Mouse (Mus musculus): ENCODE data around the gene Cit.
"Not testable (repeated sequence)": the region's sequence is repeated elsewhere in the genome, so short reads cannot be mapped to it uniquely, and the experiment has no call there.

Cit gene

GRCm38 (mm10) chr5:115844766-115845634 is at the start of gene Cit:
TSS of gene Cit (plus strand) at chr5:115845278.
- peak; percentile 34 to 68 for DNase-seq (ENCODE audit: low spot score in 2 of 2)

DNA sequence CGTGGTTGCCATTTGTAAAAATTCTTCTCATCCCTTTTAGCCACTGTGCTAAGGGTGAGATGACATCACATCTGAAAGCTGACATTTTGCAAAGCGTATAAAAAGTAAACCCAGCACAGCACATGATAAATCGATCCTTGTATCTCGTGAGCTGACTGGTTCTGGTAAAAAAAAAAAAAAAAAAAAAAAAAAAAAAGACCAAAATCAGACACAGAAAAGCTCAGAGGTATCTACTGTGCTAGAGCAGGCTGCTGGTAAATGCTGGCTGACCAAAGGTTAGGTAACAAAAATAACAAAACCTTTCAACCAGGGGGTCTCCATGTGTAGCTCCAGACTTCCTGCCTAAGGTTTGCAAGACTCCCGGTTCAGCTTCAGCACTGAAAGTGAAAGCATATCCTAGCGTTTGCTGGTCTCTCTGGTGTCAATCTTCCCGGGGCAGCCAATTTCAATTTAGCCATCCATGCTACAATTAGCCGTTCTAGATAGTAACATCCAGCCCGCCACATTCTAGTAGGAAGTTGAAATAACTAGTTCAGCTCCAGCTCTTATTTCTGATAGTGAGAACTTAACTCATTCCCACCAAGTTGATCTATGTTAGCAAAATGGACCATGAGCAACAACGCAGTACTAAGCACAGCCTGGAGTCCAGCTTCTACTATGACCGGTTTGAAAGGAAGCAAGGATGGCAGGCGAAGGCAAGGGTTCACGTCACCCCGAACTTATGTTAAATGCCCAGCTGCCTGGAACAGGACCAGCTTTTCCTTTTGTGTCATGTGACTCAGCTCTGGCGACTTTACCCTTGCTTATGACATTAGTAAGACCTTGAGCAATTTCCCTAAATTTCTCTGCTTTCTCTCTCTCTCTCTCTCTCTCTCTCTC is 45.8 kb upstream of the Cit start:
- no peak for DNase-seq (ENCODE audit: low spot score in 2 of 2)

- no peak for DNase-seq (ENCODE audit: low spot score in 2 of 2)
Measured at GRCm38 (mm10) chr5:115799895-115800232, 45.2 kb upstream of the Cit start.

DNA sequence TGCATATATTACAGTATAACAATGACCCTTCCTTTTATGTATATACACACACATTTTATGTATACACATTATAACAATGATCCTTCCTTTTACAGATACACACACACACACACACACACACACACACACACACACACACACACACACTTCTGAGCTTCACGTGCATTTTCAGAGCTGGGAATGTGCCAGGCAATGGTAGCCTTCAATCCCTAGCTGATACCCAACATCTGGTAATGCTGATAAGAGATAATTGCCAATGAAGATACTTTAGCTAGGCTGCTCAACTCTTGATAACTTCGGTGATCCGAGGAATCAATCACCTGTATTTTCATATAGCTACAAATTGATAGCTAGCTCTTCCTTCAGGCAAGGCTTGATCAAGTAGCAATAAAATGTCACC is 32.8 kb upstream of the Cit start:
- no peak for DNase-seq (ENCODE audit: low spot score in 2 of 2)

- no peak for DNase-seq (ENCODE audit: low spot score in 2 of 2)
Measured at GRCm38 (mm10) chr5:115817022-115817421, 28.1 kb upstream of the Cit start.

- DNase-seq (ENCODE audit: low spot score in 2 of 2) = not testable (repeated sequence)
Measured at GRCm38 (mm10) chr5:115817655-115818054, 27.4 kb upstream of the Cit start.

DNA sequence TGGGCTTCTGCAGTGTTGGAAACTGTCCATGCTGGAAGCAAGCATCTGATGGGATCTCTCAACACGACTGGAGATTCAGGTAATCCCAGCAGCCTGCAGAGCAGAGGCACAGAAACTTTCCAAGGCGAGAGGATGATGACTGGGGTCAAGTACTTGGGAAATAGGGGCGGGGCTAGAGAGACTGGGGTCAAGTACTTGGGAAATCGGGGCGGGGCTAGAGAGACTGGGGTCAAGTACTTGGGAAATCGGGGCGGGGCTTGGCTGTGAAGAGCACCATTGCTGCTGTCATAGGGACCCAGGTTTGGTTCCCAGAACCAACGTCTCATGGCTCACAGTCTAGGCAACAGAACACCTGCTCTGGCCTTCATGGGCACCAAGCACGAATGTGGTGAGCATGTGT is 25.1 kb upstream of the Cit start:
- DNase-seq (ENCODE audit: low spot score in 2 of 2) = no peak

DNA sequence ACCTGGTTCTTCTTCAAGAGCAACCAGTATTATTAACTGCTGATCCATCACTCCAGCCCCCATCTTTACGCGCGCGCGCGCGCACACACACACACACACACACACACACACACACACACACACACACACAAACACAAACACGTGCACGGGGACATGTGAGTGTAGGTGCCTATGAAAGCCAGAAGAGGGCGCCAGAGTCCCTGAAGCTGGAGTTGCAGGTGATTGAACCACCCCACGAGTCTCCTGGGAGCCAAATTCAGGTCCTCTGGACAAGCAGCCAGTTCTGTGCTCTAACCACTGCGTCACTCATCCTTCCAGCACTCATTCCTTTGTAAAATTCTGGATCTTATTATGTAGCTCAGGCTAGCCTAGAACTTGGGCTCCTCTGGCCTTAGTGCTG is 23.9 kb upstream of the Cit start:
- no peak for DNase-seq (ENCODE audit: low spot score in 2 of 2)

- DNase-seq (ENCODE audit: low spot score in 2 of 2) = no peak
Measured at GRCm38 (mm10) chr5:115821910-115822309, 23.2 kb upstream of the Cit start.

GRCm38 (mm10) chr5:115832754-115833153 is 12.3 kb upstream of the Cit start:
- DNase-seq (ENCODE audit: low spot score in 2 of 2) = no peak

- DNase-seq (ENCODE audit: low spot score in 2 of 2) = not testable (repeated sequence)
Measured at GRCm38 (mm10) chr5:115833806-115834205, 11.3 kb upstream of the Cit start.

DNA sequence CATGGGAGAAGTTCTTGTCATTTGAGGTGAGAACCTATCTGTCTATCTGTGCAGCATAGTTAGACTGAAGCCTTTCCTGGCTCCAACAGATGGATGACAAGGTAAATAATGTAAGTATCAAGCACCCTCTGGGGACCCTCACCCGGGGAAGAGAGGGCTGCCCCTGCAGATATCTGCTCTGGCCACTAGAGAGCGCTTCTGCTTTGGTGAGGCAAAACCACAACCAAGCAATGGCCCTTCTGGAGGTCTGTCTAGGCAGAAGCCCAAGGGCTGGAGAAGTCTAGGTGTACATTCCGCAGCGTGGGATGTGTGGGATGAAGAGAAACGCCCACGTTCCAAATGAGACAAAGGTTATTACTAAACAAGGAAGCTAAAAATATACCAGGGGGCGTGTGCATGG is 9.8 kb upstream of the Cit start:
- no peak for DNase-seq (ENCODE audit: low spot score in 2 of 2)

DNA sequence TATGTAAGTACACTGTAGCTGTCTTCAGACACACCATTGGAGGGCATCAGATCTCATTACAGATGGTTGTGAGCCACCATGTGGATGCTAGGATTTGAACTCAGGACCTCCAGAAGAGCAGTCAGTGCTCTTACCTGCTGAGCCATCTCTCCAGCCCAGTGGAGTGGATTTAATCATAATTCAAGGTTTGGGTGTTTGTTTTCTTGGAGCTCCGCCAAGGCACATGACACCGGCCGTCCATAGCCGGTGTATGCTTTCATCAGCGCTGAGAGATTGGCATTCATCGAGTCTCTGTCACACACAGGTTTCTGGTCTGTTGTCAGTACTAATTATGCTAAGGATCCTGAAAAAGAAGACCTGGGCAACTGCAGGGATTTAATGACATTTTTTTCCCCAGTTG is 7.0 kb upstream of the Cit start:
- DNase-seq (ENCODE audit: low spot score in 2 of 2) = no peak

GRCm38 (mm10) chr5:115840453-115840852 is 4.6 kb upstream of the Cit start:
- DNase-seq (ENCODE audit: low spot score in 2 of 2) = no peak

DNA sequence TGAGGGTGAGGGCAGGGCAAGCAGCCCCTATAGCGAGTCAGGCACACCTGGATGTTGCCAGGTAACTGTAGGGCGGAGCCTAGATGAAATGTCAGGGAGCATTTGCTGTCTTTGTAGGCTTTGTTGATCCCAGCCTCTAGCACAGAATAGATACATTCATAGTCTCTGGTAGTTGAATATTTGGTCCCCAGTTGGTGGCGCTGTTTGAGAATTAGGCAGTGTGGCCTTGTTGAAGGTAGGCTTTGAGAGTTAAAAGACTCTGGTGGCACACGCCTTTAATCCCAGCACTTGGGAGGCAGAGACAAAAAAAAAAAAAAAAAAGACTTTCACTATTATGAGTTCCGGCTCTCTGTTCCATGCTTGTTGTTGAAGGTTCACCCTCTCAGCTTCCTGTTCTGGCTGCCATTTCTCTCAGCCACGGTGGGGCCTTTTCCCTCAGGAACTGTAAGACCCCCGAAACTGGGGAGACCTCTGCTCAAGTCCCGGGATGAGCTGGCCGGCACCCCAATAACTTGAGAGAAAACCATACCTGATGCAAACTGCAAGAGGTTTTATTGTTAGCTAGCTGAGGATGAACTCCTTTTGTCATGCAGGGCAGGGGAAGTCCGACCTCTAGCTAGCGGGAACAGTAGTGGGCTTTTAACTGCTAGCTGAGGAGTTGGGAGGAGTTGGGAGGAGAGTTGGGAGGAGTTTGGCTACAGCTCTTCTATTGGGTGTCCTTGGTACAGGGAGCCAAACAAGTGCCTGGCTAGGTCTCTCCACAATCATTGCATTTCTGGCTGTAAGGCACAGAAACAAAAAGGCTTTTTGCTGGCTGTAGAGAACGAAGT is 3.9 kb upstream of the Cit start:
- DNase-seq (ENCODE audit: low spot score in 2 of 2) = no peak

GRCm38 (mm10) chr5:115844368-115844765 is 711 bp upstream of the Cit start:
- DNase-seq (ENCODE audit: low spot score in 2 of 2) = no peak

- DNase-seq (ENCODE audit: low spot score in 2 of 2) = no peak
Measured at GRCm38 (mm10) chr5:115845635-115846174, 627 bp downstream of the Cit start.

GRCm38 (mm10) chr5:115847166-115847565 is 2.1 kb downstream of the Cit start:
- DNase-seq (ENCODE audit: low spot score in 2 of 2) = no peak

- no peak for DNase-seq (ENCODE audit: low spot score in 2 of 2)
Measured at GRCm38 (mm10) chr5:115848463-115848862, 3.4 kb downstream of the Cit start.

DNA sequence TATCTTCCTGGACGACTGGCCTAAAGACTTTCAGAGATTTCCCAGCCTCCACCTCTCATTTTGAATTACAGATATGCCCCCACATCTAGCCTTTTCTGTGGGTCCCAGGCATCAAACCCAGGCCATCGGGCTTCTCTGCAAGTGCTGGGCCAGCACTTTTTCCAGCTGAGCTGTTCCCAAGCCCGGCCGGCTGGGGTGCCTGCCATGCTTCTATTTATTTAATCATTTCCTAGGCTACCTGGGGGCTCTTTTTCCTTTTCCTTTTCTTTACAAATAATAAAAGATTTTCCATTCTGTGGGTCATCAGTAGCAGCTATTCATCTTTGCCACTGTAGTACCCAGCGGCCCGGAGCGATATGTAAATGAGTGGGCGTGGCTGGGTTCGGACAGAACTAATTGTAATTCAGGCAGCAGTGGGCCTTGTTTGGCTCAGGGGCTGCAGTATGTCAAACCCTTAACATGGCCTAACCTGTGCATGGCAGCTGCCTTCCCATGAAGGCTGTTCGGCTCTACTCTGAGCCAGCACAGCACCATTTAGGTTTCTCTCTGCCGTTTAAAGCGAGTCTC is 4.3 kb downstream of the Cit start:
- no peak for DNase-seq (ENCODE audit: low spot score in 2 of 2)

DNA sequence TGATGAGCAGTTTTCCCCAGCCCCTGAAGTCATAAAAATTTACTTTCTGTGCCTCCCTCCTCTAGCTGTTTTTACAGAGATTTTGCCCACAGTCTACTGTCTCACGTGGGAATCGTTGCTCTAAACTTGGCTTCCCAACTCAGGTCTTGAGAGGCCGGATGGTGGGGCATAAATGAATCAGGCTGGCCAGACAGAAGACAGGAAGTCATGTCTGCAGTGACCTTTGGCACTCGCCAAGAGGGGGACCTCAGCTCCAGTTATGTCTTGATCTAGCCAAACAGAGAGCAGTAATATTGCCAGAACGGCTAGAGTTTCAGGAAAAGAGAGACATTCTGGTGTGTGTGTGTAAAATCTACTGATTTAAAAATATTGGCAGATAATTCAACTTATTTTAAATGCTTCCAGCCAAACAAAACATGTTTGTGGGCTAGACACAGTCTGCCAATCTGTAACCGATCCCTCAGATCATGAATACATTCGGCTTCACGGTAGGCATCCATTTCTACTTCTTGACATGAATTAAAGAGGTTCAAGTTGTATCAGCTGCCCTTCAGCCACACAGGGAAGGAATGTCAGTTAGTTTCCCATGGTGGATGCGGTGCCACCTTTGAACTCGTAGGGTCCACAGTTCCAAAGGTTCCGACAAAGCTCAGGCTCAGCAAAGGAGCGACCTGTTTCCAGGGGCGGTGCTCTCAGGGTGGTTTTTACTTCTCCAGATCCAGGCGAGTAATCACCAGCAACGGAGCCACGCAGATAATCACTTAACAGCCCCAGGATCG is 5.4 kb downstream of the Cit start:
- no peak for DNase-seq (ENCODE audit: low spot score in 2 of 2)

Measured in urinary bladder, adult 18-20 months (tissue).